Mouse (Mus musculus) embryonic facial prominence, embryonic 11.5 days (tissue): ENCODE data around the gene Ccdc14. TPM values are rescaled to one million over a fixed set of nuclear protein-coding genes. Genes with fewer than 3 reads are reported as not detected.
"Not testable (repeated sequence)": the region's sequence is repeated elsewhere in the genome, so short reads cannot be mapped to it uniquely, and the experiment has no call there.

Source experiments
- ATAC-seq: fragments of 200-750 bp; cut with Nextera tagmentation; replicated peaks from 2 replicates; pipeline ENCODE4 v1.8.0; 2017; ENCODE audit warnings: low read depth; ENCODE audit not compliant: insufficient number of reproducible peaks, low FRiP score, low TSS enrichment
- DNase-seq: peaks from one replicate; pipeline ENCODE4 v3.0.0-alpha.2; 2015; ENCODE audit warnings: low spot score
- H3K27ac ChIP-seq: fragments of 300-500 bp; sonication (generic); replicated peaks from 2 replicates; pipeline ENCODE4 v1.5.1; 2014; ENCODE audit warnings: mild to moderate bottlenecking, low read depth, low read length, control low read depth
- H3K27me3 ChIP-seq: fragments of 300-500 bp; sonication (generic); 2 replicates; pipeline ENCODE4 v1.6.1; 2014; ENCODE audit warnings: mild to moderate bottlenecking, low read length, moderate library complexity, mixed read lengths; ENCODE audit not compliant: control insufficient read depth, insufficient read depth
- H3K36me3 ChIP-seq: fragments of 300-500 bp; sonication (generic); replicated peaks from 2 replicates; pipeline ENCODE4 v1.6.1; 2014; ENCODE audit warnings: low read depth, mild to moderate bottlenecking, low read length, moderate library complexity, mixed read lengths; ENCODE audit not compliant: control insufficient read depth, insufficient read depth
- H3K4me1 ChIP-seq: fragments of 300-500 bp; sonication (generic); 2 replicates; pipeline ENCODE4 v1.6.1; 2014; ENCODE audit warnings: low read length, mixed read lengths; ENCODE audit not compliant: control insufficient read depth, insufficient read depth
- H3K4me2 ChIP-seq: fragments of 300-500 bp; sonication (generic); 2 replicates; pipeline ENCODE4 v1.6.1; 2014; ENCODE audit warnings: low read depth, mild to moderate bottlenecking, control low read depth, low read length, moderate library complexity
- H3K4me3 ChIP-seq: fragments of 300-500 bp; sonication (generic); 2 replicates; pipeline ENCODE4 v1.5.1; 2014; ENCODE audit warnings: low read depth, low read length, control low read depth
- H3K9ac ChIP-seq: fragments of 300-500 bp; sonication (generic); replicated peaks from 2 replicates; pipeline ENCODE4 v1.6.1; 2014; ENCODE audit warnings: mild to moderate bottlenecking, control low read depth, low read length
- H3K9me3 ChIP-seq: fragments of 300-500 bp; sonication (generic); replicated peaks from 2 replicates; pipeline ENCODE4 v1.6.1; 2016; ENCODE audit warnings: mild to moderate bottlenecking, low read length, inconsistent platforms, mixed read lengths; ENCODE audit not compliant: control insufficient read depth
- WGBS: fragments of 180-500 bp; shearing (Covaris S2); extraction: QIAGEN DNeasy Blood & Tissue Kit; methylation state at CpG from one replicate; pipeline ENCODE4 v1.1.7; 2014; 5-methylcytosine and 5-hydroxymethylcytosine counted together
- polyA plus RNA-seq: library from polyadenylated mRNA; unstranded; fragments of >200 nt; fragmentation: Nextera tagmentation; extraction: Ambion mirVana; gene quantifications from 2 replicates; pipeline ENCODE4 v1.2.1, GENCODE M21; 2014

The Ccdc14 gene
- polyA plus RNA-seq, 1 experiment from 2014 or later, result 13.4 TPM

DNA sequence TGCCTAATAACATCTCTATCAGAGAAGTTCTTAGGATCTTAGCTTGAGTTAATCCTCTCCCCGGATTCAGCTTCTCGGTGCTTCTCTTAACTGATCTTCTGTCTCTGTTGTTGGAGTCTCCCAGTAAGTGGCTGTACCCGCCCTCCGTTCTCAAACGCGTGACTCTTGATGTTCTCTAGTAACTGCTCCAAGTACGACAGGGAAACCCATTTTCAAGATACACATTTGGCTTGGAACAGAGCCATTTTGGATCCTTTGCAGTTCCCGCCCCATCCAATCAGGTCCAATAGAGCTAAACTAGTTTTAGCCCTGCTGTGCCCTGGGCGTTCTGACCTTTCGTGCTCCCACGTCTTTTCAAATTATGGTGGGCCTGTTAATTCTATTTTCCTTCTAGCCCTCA lies 740 bp downstream of the Ccdc14 start:
- Histone ChIP-seq H3K4me2 (peak overlapping the region; percentile 61), H3K27ac (peak overlapping the region; percentile 60), H3K36me3 (no peaks in the 10 kb centered on the region), H3K9ac (peak overlapping the region; percentile 82), H3K9me3 (no peaks in the 10 kb centered on the region), H3K27me3 (no peaks in the 10 kb centered on the region), H3K4me3 (peak overlapping the region; percentile 68), H3K4me1 (no peaks in the 10 kb centered on the region)
- DNase-seq, result peak; percentile 22
- WGBS, result 6% methylated on average over 11 of the region's 11 CpGs
- ATAC-seq, result no peak

DNA sequence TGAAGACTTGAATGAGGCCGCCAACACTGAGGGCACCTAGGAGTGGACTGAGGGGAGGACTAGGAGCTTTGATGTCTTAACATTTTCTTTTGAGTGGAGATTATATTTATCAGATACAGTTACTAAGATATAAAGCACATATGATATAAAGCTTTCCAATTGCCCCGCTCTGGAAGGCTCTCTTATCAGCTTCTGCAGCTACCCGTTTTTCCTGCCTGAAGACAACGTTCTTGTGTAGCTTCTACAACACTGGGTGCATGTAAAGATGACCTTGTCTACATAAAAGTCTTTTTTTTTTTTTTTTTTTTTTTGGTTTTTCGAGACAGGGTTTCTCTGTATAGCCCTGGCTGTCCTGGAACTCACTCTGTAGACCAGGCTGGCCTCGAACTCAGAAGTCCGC lies 4.1 kb downstream of the Ccdc14 start:
- no peak for ATAC-seq

GRCm38 (mm10) chr16:34698721-34699120 lies 8.3 kb downstream of the Ccdc14 start:
- H3K27me3 ChIP-seq, H3K27ac ChIP-seq, H3K9me3 ChIP-seq, H3K4me2 ChIP-seq, DNase-seq, H3K4me3 ChIP-seq, H3K36me3 ChIP-seq, H3K4me1 ChIP-seq, ATAC-seq, H3K9ac ChIP-seq: not testable (repeated sequence)
- 69% methylated on average over 3 of the region's 3 CpGs for WGBS

More for the DNA sequence above, 4.1 kb downstream of the Ccdc14 start:
- no peaks in the 10 kb centered on the region for H3K27me3 ChIP-seq
- no peaks in the 10 kb centered on the region for H3K9me3 ChIP-seq
- H3K27ac ChIP-seq, result no peak overlapping the region
- no peak overlapping the region for H3K4me3 ChIP-seq
- H3K36me3 ChIP-seq, result no peaks in the 10 kb centered on the region
- WGBS, result 92% methylated on average over 6 of the region's 7 CpGs
- H3K4me1 ChIP-seq, result no peaks in the 10 kb centered on the region
- DNase-seq, result no peak
- no peak overlapping the region for H3K9ac ChIP-seq
- no peak overlapping the region for H3K4me2 ChIP-seq

DNA sequence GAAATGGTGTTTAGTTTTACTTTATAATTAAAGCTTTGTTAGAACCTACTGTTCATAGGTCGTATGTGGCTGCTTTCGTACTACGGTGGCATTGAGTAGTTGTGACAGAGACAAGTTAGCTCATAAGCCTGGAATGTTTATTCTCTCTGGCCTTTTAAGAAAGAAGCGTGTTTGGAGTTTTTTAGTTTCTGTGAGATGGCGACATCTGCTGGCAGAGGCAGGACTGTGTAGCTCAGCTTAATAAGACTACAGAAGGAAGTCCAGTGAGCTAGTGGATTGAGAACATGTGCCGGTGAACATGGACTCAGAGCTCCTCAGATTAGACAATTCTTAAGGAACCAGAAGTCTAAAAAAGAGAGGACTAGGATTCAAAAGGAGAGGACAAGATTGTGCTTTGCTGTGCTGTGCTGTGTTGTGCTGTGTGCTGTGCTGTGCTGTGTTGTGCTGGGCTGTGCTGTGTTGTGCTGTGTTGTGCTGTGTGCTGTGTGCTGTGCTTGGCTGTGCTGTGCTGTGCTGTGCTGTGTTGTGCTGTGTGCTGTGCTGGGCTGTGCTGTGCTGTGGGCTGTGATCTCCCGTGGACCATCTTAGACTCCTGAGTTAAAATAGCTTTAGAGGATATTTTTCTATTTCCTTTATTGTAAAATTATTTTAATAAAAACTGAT lies 9.9 kb downstream of the Ccdc14 start:
- no peak overlapping the region for H3K9ac ChIP-seq
- H3K9me3 ChIP-seq, result no peaks in the 10 kb centered on the region
- no peaks in the 10 kb centered on the region for H3K36me3 ChIP-seq
- 23% methylated on average over 7 of the region's 7 CpGs for WGBS
- DNase-seq (peak; percentile 89), ATAC-seq (peak; percentile 52; the same call in 1 of the 2 replicates)
- no peaks in the 10 kb centered on the region for H3K27me3 ChIP-seq
- no peak overlapping the region for H3K4me3 ChIP-seq
- no peak overlapping the region for H3K4me2 ChIP-seq
- no peak overlapping the region for H3K27ac ChIP-seq
- no peaks in the 10 kb centered on the region for H3K4me1 ChIP-seq

DNA sequence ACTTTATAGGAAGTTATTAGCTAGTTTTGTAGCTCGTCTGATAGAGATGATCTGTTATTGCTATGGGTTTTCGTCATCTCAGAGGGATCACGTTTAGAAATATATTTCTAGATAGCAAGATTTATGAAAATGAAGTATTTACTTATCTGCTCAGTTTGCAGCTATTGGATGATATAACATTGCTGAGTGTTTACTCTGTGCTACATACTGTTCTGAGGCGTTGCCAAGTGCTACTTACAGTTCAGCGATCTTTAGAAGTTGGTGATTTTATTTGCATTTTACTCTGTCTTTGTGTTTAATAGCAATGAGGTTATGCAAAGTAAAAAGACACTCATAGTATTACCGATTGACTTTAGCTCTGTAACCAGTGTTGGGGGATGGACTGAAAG lies 10.4 kb downstream of the Ccdc14 start:
- Histone ChIP-seq H3K4me2 (no peak overlapping the region), H3K9me3 (no peaks in the 10 kb centered on the region), H3K27me3 (no peaks in the 10 kb centered on the region), H3K4me3 (no peak overlapping the region), H3K36me3 (peaks cover 2% of the 10 kb centered on the region; the same call in 1 of the 2 replicates), H3K9ac (no peak overlapping the region), H3K4me1 (no peaks in the 10 kb centered on the region), H3K27ac (no peak overlapping the region)
- WGBS, result 88% methylated on average over 6 of the region's 6 CpGs
- DNase-seq (no peak), ATAC-seq (no peak)

DNA sequence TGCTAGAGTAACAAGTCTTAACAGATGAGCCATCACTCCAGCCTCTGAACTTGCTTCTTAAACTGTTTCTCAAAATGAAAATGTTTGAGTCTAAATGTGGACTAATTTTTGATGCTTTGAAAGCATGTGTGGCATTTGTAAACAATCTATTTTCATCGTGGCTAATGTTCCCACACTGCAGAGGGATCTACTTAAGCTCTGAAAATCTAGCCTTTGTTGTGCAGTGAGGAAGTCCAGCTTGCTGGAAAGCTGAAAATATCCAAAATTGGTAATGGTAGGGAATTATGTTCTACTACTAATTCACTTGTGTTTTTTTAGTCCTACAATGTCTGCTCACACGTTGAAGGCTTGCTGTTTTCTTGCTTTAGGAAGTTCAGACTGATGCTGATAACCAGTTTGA lies 15.6 kb downstream of the Ccdc14 start:
- Histone ChIP-seq H3K27me3 (no peaks in the 10 kb centered on the region), H3K4me3 (no peak overlapping the region), H3K9me3 (no peaks in the 10 kb centered on the region), H3K4me1 (no peaks in the 10 kb centered on the region), H3K36me3 (peaks cover 2% of the 10 kb centered on the region), H3K4me2 (no peak overlapping the region), H3K27ac (no peak overlapping the region), H3K9ac (no peak overlapping the region)
- no peak for ATAC-seq
- WGBS, result 88% methylated on average over 2 of the region's 2 CpGs
- no peak for DNase-seq

GRCm38 (mm10) chr16:34706487-34706946 lies 16.1 kb downstream of the Ccdc14 start:
- H3K36me3 ChIP-seq, result peaks cover 2% of the 10 kb centered on the region

DNA sequence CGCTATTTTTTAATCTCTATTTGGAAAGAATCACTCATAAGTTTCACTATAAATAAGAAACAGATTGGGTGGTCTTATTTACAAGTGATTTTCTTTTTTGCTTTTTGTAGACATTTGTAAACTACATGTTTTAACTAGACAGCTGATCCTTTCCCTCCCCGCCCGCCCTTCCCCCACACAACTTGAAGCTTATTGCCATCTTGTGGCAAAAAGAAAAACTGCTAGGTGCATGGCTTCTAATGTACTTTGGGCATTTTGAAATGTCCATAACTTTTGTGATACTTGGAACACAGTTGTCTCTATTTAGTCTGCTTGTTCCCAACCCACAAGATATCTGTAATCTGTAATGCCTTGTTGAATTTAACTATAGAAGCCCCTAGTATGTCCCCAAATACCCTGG lies 21.1 kb downstream of the Ccdc14 start:
- Histone ChIP-seq H3K4me2 (no peak overlapping the region), H3K27ac (no peak overlapping the region), H3K27me3 (no peaks in the 10 kb centered on the region), H3K9me3 (no peaks in the 10 kb centered on the region), H3K36me3 (no peaks in the 10 kb centered on the region; the same call in 1 of the 2 replicates), H3K9ac (no peak overlapping the region), H3K4me3 (no peak overlapping the region), H3K4me1 (no peaks in the 10 kb centered on the region)
- ATAC-seq (no peak), DNase-seq (peak; percentile 48)
- WGBS, result 80% methylated on average over 3 of the region's 3 CpGs

More at GRCm38 (mm10) chr16:34706487-34706946, 16.1 kb downstream of the Ccdc14 start:
- H3K9me3 ChIP-seq, result no peaks in the 10 kb centered on the region
- no peaks in the 10 kb centered on the region for H3K4me1 ChIP-seq
- no peaks in the 10 kb centered on the region for H3K27me3 ChIP-seq
- H3K9ac ChIP-seq, result no peak overlapping the region
- DNase-seq (no peak), ATAC-seq (no peak)
- WGBS, result 89% methylated on average over 7 of the region's 7 CpGs
- H3K27ac ChIP-seq, result no peak overlapping the region
- H3K4me3 ChIP-seq, result no peak overlapping the region
- no peak overlapping the region for H3K4me2 ChIP-seq
